Mouse (Mus musculus): Measurements from ENCODE around the gene Crybg3. TPM values are rescaled to one million over a fixed set of nuclear protein-coding genes. Genes with fewer than 3 reads are reported as not detected.

The Crybg3 gene
- polyA plus RNA-seq, 1 experiment from 2014 or later: 19.8 TPM

DNA sequence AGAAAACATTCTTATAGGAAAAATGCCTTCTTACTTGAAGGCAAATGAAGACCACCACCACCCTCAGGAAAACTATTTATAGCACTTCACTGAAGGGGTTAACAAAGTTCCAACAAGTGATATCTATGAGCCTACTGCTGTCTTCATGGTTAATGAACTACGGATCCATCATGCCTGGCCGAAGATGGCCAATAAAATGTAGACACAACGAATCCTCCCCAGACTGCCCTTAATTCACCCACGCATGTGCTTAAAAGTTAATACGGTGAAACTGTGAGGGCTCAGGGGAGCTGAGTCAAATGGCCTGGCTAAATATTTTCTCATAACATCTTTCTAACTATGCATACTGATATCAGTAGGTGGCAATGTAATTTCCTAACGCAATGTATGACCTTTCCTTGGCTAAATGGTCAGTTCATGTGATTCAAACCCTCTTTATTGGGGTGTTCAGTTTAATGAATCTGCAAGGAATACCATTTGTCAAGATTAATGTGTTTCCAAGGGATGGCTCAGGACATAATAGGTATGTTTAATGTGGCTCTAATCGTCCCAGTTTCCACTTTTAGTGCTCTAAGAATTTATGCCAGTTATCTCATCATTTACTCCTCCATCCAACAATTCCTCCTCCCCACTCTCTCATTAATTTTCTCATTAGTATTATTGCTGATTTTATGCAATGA lies 155.8 kb downstream of the Crybg3 start:
- H3K4me3 ChIP-seq (ENCODE audit: low read depth, low read length): no peak overlapping the region
- no peaks in the 10 kb centered on the region for H3K36me3 ChIP-seq (ENCODE audit: control insufficient read depth, insufficient read depth, low read length)
- no peak for ATAC-seq (replicated peaks; ENCODE audit: insufficient number of reproducible peaks, low FRiP score, low TSS enrichment)
- whole genome bisulfite sequencing (ENCODE audit: insufficient replicate concordance): 83% methylated on average over 7 of the region's 7 CpGs
- no peaks in the 10 kb centered on the region for H3K9me3 ChIP-seq (replicated peaks; ENCODE audit: control insufficient read depth, low read length)
- no peak overlapping the region for H3K27ac ChIP-seq (ENCODE audit: low read depth, low read length)
- no peaks in the 10 kb centered on the region for H3K27me3 ChIP-seq (ENCODE audit: control insufficient read depth, insufficient read depth, low read length)
- no peak overlapping the region for H3K9ac ChIP-seq (ENCODE audit: low read depth, low read length)
- H3K4me1 ChIP-seq (ENCODE audit: control insufficient read depth, insufficient read depth, low read length): no peaks in the 10 kb centered on the region
- H3K4me2 ChIP-seq: no peak overlapping the region

Other genes starting within 250 kb of the Crybg3 start
- gene Olfr209, start 237.0 kb downstream of the Crybg3 start, polyA plus RNA-seq (2014; fragmentation: Nextera tagmentation; extraction: Ambion mirVana): not detected in 2 replicates
- 0.08 TPM in 1 of 2 replicates, not detected in the other for gene Gabrr3, start 193.6 kb downstream of the Crybg3 start, polyA plus RNA-seq (2014; fragmentation: Nextera tagmentation; extraction: Ambion mirVana)
- gene Riox2, start 129.2 kb downstream of the Crybg3 start, polyA plus RNA-seq (2014; fragmentation: Nextera tagmentation; extraction: Ambion mirVana): 29.4 and 30.1 TPM in 2 replicates
- gene Arl6, start 38.4 kb upstream of the Crybg3 start, polyA plus RNA-seq (2014; fragmentation: Nextera tagmentation; extraction: Ambion mirVana): 20.8 and 24.6 TPM in 2 replicates